Mouse (Mus musculus): ENCODE measurements around the gene Paqr3.

DNA sequence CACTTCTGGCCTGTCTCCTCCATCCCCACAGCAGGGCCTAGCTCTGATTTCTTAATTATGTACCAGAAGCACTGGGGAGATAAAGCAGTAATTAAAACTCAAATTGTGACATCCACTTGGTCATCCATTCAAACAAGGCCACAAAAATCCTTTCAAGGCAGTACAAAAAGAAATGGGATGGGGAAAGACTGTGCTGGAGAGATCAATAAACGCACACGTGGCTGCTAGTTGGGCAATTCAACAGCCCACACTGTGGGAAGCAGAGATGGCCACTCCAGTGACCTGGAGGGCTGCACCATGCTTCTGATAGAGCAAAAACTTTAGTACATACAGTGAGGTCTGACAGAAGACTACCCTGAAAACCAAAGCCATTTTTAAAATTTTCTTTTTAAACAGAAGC, 1.3 kb downstream of the Paqr3 start:
- TF ChIP-seq CTCF (IDR thresholded peaks at IDR 0.05; ENCODE audit: low read depth, low read length) (no peak), POLR2A (IDR thresholded peaks at IDR 0.05; ENCODE audit: extremely low read depth, insufficient read depth, low read length) (no peak)
